Mouse (Mus musculus) urinary bladder, postnatal 10 days (tissue): Measurements from ENCODE around the gene Ces2a.

ENCODE experiments used
- DNase-seq: peaks from one replicate; pipeline ENCODE4 v3.0.0; 2022; ENCODE audit warnings: low spot score

Gene Ces2a

DNA sequence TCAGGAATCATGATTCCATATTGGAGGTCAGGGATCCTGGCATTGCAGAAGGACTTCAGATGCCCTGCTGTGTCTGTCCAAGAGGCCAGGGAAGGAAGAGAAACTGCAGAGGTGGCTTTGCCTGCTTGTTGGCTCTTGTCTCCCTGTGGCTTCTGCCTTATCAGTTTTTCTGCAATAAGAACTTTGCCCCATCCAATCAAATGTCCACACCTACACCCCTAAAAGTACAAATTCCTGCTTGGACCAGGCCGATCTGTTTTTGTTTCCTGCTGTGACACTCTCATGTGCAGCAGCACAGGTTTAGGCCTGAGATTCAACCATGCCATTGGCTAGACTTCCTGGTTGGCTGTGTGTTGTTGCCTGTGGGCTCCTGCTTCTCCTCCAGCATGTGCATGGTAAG, at the start of gene Ces2a:
Gene Ces2a (plus strand): TSS at position 251 of the 400 bp plus-strand sequence.
- no peak for DNase-seq

GRCm38 (mm10) chr8:104688433-104688832, 45.4 kb upstream of the Ces2a start:
- DNase-seq, result no peak

DNA sequence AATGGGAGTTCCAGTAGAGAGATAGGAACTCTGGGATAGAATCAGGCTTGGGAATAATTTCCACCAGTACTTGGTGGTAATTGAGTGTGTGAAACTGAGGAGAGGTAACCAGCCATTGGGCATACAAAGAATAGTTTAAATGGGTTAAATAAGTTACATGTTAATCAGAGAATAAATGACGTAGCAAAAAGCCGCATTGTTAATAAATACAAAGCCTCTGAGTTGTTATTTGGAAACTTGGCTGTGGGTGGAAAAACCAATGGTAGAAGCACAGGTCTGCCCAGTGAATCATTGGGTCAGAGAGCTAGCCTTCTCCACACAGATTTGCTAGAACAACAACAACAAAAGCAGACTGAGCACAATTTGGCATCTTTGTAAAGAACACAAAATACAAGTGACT, 35.2 kb upstream of the Ces2a start:
- no peak for DNase-seq

- no peak for DNase-seq
Observed at GRCm38 (mm10) chr8:104701900-104702299, 31.9 kb upstream of the Ces2a start.

DNA sequence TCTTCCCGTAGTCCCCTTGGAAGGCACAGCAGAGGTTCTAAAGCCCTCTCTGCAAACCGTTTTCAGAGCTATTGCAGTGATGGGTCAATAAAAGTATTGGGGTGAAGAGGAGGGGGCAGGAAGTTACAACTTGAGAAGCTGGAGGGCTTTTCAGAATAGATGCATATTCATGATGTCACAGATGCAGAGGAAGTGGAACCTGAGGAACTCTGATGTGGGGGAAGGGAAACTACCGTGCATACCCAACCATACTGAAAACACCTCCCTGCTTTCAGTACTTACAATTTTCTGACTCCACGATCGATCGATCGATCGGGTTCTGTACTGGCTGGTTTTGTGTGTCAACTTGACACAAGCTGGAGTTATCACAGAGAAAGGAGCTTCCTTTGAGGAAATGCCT, 12.6 kb upstream of the Ces2a start:
- no peak for DNase-seq

DNA sequence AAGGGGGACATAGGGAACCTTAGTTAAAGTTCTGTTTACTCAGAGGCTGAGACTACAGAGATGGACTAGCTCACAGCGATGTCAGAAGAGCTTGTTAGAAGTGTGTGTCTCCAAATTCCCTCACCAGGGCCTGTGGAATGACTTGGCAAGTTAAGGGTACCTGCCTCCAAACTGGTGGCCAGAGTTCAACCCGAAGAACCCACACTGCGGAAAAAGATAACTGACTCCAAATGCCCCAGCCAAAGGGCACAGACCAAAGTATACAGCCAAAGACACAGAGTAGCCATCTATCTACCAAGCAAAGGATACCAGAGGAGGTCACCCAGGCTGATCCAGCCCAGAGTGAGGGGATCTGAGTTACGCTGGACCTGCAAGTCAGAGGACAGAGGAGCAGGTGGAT, 2.4 kb upstream of the Ces2a start:
- DNase-seq, result no peak

DNA sequence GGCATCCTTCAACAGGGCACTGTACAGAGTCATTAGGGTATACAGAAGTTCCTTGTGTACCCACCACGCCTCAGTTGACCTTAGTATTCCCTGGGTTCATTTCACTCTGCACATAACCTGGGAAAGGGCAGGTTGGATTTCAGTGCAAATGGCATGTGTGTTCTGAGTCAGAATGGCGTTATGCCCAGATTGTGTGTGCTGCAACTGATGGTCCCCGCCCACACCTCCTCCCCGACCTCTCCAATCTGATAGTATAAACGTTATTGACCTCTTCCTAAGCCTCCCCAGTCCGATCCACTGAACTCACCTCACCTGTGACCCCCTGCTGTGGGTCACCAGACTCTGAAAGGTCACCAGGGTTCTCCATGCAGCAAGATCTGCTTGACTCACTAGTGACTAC, 1.8 kb upstream of the Ces2a start:
- DNase-seq, result no peak

DNA sequence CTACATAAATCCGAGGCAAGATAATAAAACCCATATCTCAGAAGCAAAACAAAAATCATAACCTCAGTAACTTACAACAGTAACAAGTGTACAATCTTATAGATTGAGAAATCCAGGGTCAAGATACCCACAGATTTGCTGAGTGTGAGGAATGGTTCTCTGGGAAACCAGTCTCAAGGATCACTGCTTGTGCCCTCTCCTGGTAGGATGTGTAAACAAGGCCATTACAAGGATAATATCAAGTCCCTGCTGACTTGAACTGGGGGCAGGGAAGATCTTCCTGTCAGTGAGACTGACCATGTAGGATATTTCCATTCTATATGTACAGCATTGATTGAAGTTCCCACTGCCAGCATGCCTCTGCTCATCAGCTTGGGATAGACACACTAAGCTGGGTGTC, 8.2 kb downstream of the Ces2a start:
- DNase-seq, result no peak

DNA sequence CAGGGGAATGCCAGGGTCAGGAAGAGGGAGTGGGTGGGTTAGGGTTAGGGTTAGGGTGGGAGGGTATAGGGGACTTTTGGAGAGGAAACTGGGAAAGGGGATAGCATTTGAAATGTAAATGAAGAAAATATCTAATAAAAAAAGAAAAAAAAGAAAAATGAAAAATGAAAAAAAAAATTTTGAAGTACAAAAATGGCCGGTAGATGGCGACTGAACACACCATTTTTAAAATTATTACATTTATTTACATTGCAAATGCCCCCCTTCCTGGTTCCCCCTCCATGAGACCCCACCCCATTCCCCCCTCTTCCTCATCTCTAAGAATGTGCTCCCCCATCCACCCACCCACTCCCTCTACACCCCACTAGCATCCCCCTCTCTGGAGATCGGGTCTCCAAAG, 9.6 kb downstream of the Ces2a start:
- no peak for DNase-seq

- no peak for DNase-seq
Observed at GRCm38 (mm10) chr8:104752818-104753217, 19.0 kb downstream of the Ces2a start.

DNA sequence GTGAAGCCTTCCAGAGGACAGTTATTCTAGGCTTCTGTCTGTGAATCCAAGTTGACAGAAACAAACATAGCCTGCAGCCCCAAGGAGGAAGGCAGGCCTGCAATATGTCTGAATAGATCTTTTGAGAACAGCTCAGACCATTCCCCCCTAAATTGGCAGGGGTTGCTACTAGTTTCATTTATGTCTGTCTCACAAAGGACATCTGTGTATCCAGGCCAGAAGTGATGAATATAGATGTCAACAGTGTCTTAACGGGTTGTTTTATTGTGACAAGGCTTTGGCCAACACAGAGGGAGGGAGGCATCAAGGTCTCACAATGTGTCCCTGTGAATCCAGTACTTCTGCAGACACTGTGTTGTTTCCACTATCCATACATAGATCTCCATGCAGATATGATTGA, 23.8 kb downstream of the Ces2a start:
- DNase-seq, result no peak

DNA sequence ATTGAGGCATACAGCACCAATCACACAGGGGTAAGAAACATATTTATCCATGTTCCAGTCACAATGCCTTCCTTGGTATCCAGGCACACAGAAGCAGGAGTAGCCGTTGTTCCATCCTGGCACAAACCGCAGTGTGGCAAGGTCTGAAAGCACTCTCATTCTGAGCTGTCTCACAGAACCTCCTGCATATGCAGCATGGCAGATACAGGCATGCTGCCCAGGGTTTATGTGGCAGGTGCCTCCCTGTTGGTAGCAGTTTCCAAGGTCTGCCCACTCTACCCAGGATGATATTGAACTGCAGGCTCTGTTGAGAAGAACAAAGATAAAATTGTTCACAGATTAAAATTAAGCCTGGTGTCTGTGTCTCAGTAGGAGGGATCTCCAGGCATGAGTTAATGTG, 24.4 kb downstream of the Ces2a start:
- DNase-seq, result no peak

- no peak for DNase-seq
Observed at GRCm38 (mm10) chr8:104761126-104761525, 27.3 kb downstream of the Ces2a start.

- DNase-seq, result no peak
Observed at GRCm38 (mm10) chr8:104766485-104766884, 32.7 kb downstream of the Ces2a start.

DNA sequence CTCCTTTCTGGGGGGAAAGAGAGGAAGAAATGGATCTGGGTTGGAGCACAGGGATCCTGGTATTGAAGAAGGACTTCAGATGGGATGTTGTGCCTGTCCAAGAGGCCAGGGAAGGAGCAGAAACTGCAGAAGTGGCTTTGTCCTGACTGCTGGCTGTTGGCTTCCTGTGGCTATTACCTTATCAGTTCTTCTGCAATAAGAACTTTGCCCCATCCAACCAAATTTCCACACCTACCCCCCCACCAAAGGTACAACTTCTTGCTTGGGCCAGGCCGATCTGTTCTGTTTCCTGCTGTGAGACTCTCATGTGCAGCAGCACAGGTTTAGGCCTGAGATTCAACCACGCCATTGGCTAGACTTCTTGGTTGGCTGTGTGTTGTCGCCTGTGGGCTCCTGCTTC, 36.6 kb downstream of the Ces2a start:
- no peak for DNase-seq

GRCm38 (mm10) chr8:104787049-104787448, 53.2 kb downstream of the Ces2a start:
- no peak for DNase-seq

GRCm38 (mm10) chr8:104788929-104789328, 55.1 kb downstream of the Ces2a start:
- DNase-seq, result no peak

DNA sequence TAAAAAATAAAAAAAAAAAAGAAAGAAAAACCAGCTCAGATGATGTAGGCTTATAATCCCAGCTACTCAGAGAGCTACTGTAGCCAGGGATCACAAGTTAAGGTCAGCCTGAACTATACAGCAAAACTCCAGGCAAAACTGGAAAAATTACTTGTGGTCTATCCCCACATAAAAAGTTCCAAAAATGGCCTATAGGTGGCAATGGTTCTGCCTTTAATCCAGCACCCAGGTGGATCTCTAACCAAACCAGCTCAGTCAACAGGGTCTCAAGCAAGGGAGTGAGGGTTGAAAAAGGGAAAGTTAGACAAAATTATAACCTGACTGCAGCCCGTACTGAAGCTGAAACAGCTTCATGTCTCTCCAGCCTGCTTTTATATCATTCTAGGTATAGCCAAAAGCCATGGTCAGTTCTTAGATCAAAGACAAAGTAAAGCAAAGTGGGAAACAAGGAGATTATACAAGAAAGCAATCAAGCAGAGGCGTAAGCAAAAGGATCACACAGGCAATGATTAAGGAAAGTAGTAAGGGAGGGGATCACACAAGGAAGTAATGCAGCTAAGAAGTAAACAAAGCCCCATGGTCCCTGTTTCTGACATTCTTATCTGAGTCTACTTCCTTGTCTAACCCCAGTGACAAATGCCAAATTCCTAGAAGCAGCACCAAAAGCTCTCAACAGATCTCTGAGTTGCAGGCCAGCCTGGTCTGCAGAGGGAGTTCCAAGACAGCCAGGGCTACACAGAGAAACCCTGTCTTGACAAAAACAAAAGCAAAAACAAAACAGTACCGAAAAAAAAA, 56.3 kb downstream of the Ces2a start:
- DNase-seq, result no peak
